In the genomic region with DNA sequence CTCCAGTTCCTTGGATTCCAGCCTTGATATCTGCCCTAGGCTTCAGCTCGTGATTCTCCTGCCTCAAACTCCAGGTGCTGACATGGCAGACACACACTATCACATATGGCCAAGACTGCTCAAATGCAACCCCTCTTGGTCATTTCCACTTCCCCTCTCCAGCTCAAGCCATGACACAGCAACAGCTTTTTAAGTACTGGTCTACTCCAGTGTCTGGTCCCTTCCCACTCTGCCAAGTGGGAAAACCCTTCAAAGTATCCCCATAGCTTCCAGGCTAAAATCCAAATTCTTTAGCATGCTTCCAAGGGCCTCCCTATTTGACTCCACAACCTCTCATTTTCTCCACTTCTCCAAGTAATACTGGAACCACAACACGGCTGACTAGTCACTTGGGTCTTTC, we compare ENCODE assay signal across 8 mouse cellular contexts. TPM values are rescaled to one million over a fixed set of nuclear protein-coding genes. Genes with fewer than 3 reads are reported as not detected.
DNase-seq lines count a peak whose midpoint lies in the region; ATAC-seq and TF ChIP-seq lines count a peak whose summit lies in the region.

No protein-coding gene starts in this region.

- H3K4me2 ChIP-seq in kidney, embryonic 16.5 days (replicated peaks; ENCODE audit: low read depth, low read length): peak overlapping the region; percentile 75
- H3K4me2 ChIP-seq in embryonic facial prominence, embryonic 11.5 days (ENCODE audit: low read depth, low read length): 0 out of 2 replicates have a peak overlapping the region, but pooled peaks have one; percentile 5
- H3K4me2 ChIP-seq in intestine, embryonic 14.5 days (ENCODE audit: low read length): peak overlapping the region; percentile 76
- H3K4me2 ChIP-seq in midbrain, postnatal 0 days (ENCODE audit: low read depth, low read length, poor library complexity, severe bottlenecking): peak overlapping the region; percentile 64

- peak overlapping the region; percentile 96 for H3K4me3 ChIP-seq in kidney, embryonic 16.5 days (ENCODE audit: low read length)
- H3K4me3 ChIP-seq in embryonic facial prominence, embryonic 11.5 days (ENCODE audit: low read depth, low read length): no peak overlapping the region
- peak overlapping the region; percentile 89 for H3K4me3 ChIP-seq in intestine, embryonic 14.5 days (ENCODE audit: low read depth, low read length)
- H3K4me3 ChIP-seq in midbrain, postnatal 0 days (ENCODE audit: low read depth, low read length): no peak overlapping the region

- H3K36me3 ChIP-seq in kidney, embryonic 16.5 days (ENCODE audit: insufficient read depth, low read length): no peaks in the 10 kb centered on the region
- no peaks in the 10 kb centered on the region for H3K36me3 ChIP-seq in embryonic facial prominence, embryonic 11.5 days (replicated peaks; ENCODE audit: control insufficient read depth, insufficient read depth, low read depth, low read length)
- no peaks in the 10 kb centered on the region; the same call in 1 of the 2 replicates for H3K36me3 ChIP-seq in intestine, embryonic 14.5 days (ENCODE audit: control insufficient read depth, insufficient read depth, low read length)
- H3K36me3 ChIP-seq in midbrain, postnatal 0 days (ENCODE audit: insufficient read depth, low read length): no peaks in the 10 kb centered on the region

- H3K9ac ChIP-seq in kidney, embryonic 16.5 days (replicated peaks; ENCODE audit: low read length): no peak overlapping the region
- H3K9ac ChIP-seq in embryonic facial prominence, embryonic 11.5 days (replicated peaks; ENCODE audit: low read length): no peak overlapping the region
- peak overlapping the region; percentile 25; the same call in 1 of the 2 replicates for H3K9ac ChIP-seq in intestine, embryonic 14.5 days (ENCODE audit: low read length)
- peak overlapping the region; percentile 5 for H3K9ac ChIP-seq in midbrain, postnatal 0 days (replicated peaks; ENCODE audit: low read length, poor library complexity, severe bottlenecking)

- 0 out of 2 replicates have a peak overlapping the region, but pooled peaks have one; percentile 22 for H3K27ac ChIP-seq in kidney, embryonic 16.5 days (ENCODE audit: low read length)
- H3K27ac ChIP-seq in embryonic facial prominence, embryonic 11.5 days (replicated peaks; ENCODE audit: low read depth, low read length): no peak overlapping the region
- H3K27ac ChIP-seq in intestine, embryonic 14.5 days (ENCODE audit: low read depth): no peak overlapping the region
- no peak overlapping the region for H3K27ac ChIP-seq in midbrain, postnatal 0 days (ENCODE audit: low read depth, low read length)

- DNase-seq in kidney, adult 18-20 months: no peak
- no peak for DNase-seq in embryonic facial prominence, embryonic 11.5 days (ENCODE audit: low spot score)
- no peak for DNase-seq in intestine, embryonic 14.5 days (ENCODE audit: low spot score)
- no peak for DNase-seq in midbrain, postnatal 0 days (ENCODE audit: low spot score)
- DNase-seq in adipocyte (ENCODE audit: low spot score): no peak
- no peak for DNase-seq in adrenal gland, postnatal 10 days

- H3K4me1 ChIP-seq in kidney, embryonic 16.5 days (ENCODE audit: insufficient read depth, low read length): peaks cover 29% of the 10 kb centered on the region
- H3K4me1 ChIP-seq in embryonic facial prominence, embryonic 11.5 days (ENCODE audit: control insufficient read depth, insufficient read depth, low read length): no peaks in the 10 kb centered on the region
- H3K4me1 ChIP-seq in intestine, embryonic 14.5 days (replicated peaks; ENCODE audit: control insufficient read depth, insufficient read depth, low read length): peaks cover 18% of the 10 kb centered on the region
- H3K4me1 ChIP-seq in midbrain, postnatal 0 days (ENCODE audit: insufficient read depth, low read length): peaks cover 7% of the 10 kb centered on the region; the same call in 1 of the 2 replicates

- no peaks in the 10 kb centered on the region for H3K27me3 ChIP-seq in kidney, embryonic 16.5 days (ENCODE audit: insufficient read depth, low read length)
- H3K27me3 ChIP-seq in embryonic facial prominence, embryonic 11.5 days (ENCODE audit: control insufficient read depth, insufficient read depth, low read length): no peaks in the 10 kb centered on the region
- H3K27me3 ChIP-seq in intestine, embryonic 14.5 days (replicated peaks; ENCODE audit: control insufficient read depth, insufficient read depth, low read length): no peaks in the 10 kb centered on the region
- H3K27me3 ChIP-seq in midbrain, postnatal 0 days (ENCODE audit: insufficient read depth, low read length): no peaks in the 10 kb centered on the region

- no peak for ATAC-seq in kidney, embryonic 16.5 days (ENCODE audit: low FRiP score, low TSS enrichment)
- ATAC-seq in embryonic facial prominence, embryonic 11.5 days (replicated peaks; ENCODE audit: insufficient number of reproducible peaks, low FRiP score, low TSS enrichment, low read depth): no peak
- no peak for ATAC-seq in intestine, embryonic 14.5 days (replicated peaks; ENCODE audit: low FRiP score, low TSS enrichment, low read depth)
- no peak for ATAC-seq in midbrain, postnatal 0 days (ENCODE audit: low FRiP score)
- ATAC-seq in megakaryocyte progenitor cell, adult 5-6 weeks (replicated peaks; ENCODE audit: poor library complexity): no peak

- no peaks in the 10 kb centered on the region for H3K9me3 ChIP-seq in kidney, embryonic 16.5 days (ENCODE audit: low read length)
- H3K9me3 ChIP-seq in embryonic facial prominence, embryonic 11.5 days (replicated peaks; ENCODE audit: control insufficient read depth, low read length): no peaks in the 10 kb centered on the region
- H3K9me3 ChIP-seq in intestine, embryonic 14.5 days (ENCODE audit: control insufficient read depth, low read length): no peaks in the 10 kb centered on the region
- no peaks in the 10 kb centered on the region for H3K9me3 ChIP-seq in midbrain, postnatal 0 days (ENCODE audit: low read length)

- WGBS in kidney, embryonic 16.5 days: 58% methylated on average over 2 of the region's 2 CpGs
- 77% methylated on average over 2 of the region's 2 CpGs for WGBS in embryonic facial prominence, embryonic 11.5 days
- 72% methylated on average over 2 of the region's 2 CpGs for WGBS in intestine, embryonic 14.5 days
- 62% methylated on average over 2 of the region's 2 CpGs for WGBS in midbrain, postnatal 0 days

- TF ChIP-seq CTCF in midbrain, postnatal 0 days (IDR thresholded peaks at IDR 0.05): no peak

RNA-seq across cellular contexts. Expression of gene Cap1, which starts 1.8 kb away (rescaled TPM):
- polyA plus RNA-seq in kidney, embryonic 16.5 days (2015; fragmentation: Nextera tagmentation; extraction: Ambion mirVana): 79.7 and 90.2 TPM in 2 replicates
- 68.8 and 70.1 TPM in 2 replicates for polyA plus RNA-seq in embryonic facial prominence, embryonic 11.5 days (2014; fragmentation: Nextera tagmentation; extraction: Ambion mirVana)
- polyA plus RNA-seq in intestine, embryonic 14.5 days (2014; fragmentation: Nextera tagmentation; extraction: Ambion mirVana): 77.9 and 82.8 TPM in 2 replicates
- 145 and 157 TPM in 2 replicates for total RNA-seq in midbrain, postnatal 0 days (2014; rRNA removed)
- 58.9 and 60.9 TPM in 2 replicates for polyA plus RNA-seq in midbrain, postnatal 0 days (2015; fragmentation: Nextera tagmentation; extraction: Ambion mirVana)
- total RNA-seq in megakaryocyte progenitor cell, adult 5-6 weeks (2015): 125 and 140 TPM in 2 replicates
- 169 and 175 TPM in 2 replicates for total RNA-seq in megakaryocyte progenitor cell, adult 5-6 weeks (2017)
- total RNA-seq in adrenal gland, postnatal 10 days (2021): 100 to 1,000 TPM; 128 TPM

RNA-seq across cellular contexts. Expression of gene Ppt1, which starts 48.0 kb away (rescaled TPM):
- 92.0 and 97.9 TPM in 2 replicates for polyA plus RNA-seq in kidney, embryonic 16.5 days (2015; fragmentation: Nextera tagmentation; extraction: Ambion mirVana)
- 50.4 and 62.8 TPM in 2 replicates for polyA plus RNA-seq in embryonic facial prominence, embryonic 11.5 days (2014; fragmentation: Nextera tagmentation; extraction: Ambion mirVana)
- polyA plus RNA-seq in intestine, embryonic 14.5 days (2014; fragmentation: Nextera tagmentation; extraction: Ambion mirVana): 72.6 and 79.0 TPM in 2 replicates
- 44.2 and 53.5 TPM in 2 replicates for total RNA-seq in midbrain, postnatal 0 days (2014; rRNA removed)
- 80.2 and 81.3 TPM in 2 replicates for polyA plus RNA-seq in midbrain, postnatal 0 days (2015; fragmentation: Nextera tagmentation; extraction: Ambion mirVana)
- total RNA-seq in megakaryocyte progenitor cell, adult 5-6 weeks (2015): 120 and 123 TPM in 2 replicates
- 71.5 and 79.3 TPM in 2 replicates for total RNA-seq in megakaryocyte progenitor cell, adult 5-6 weeks (2017)
- 10 to 100 TPM; 45.9 to 54.5 TPM for total RNA-seq in adrenal gland, postnatal 10 days (2021)

Comparison
In these comparisons a context has a peak if more than half of its experiments do, and no peak if none do; other contexts are left out.
1. H3K4me2 ChIP-seq: peak in every context shown above with its lines; median percentile 76 in intestine, embryonic 14.5 days; 75 in kidney, embryonic 16.5 days; 64 in midbrain, postnatal 0 days; 5 in embryonic facial prominence, embryonic 11.5 days.
2. H3K4me3 ChIP-seq: peak in kidney, embryonic 16.5 days (single experiment) and intestine, embryonic 14.5 days (single experiment); none in embryonic facial prominence, embryonic 11.5 days (single experiment) and midbrain, postnatal 0 days (single experiment).
3. H3K9ac ChIP-seq: peak in intestine, embryonic 14.5 days (single experiment) and midbrain, postnatal 0 days (single experiment); none in kidney, embryonic 16.5 days (single experiment) and embryonic facial prominence, embryonic 11.5 days (single experiment).